Mouse (Mus musculus): ENCODE data around the gene Cnfn.

The Cnfn gene

DNA sequence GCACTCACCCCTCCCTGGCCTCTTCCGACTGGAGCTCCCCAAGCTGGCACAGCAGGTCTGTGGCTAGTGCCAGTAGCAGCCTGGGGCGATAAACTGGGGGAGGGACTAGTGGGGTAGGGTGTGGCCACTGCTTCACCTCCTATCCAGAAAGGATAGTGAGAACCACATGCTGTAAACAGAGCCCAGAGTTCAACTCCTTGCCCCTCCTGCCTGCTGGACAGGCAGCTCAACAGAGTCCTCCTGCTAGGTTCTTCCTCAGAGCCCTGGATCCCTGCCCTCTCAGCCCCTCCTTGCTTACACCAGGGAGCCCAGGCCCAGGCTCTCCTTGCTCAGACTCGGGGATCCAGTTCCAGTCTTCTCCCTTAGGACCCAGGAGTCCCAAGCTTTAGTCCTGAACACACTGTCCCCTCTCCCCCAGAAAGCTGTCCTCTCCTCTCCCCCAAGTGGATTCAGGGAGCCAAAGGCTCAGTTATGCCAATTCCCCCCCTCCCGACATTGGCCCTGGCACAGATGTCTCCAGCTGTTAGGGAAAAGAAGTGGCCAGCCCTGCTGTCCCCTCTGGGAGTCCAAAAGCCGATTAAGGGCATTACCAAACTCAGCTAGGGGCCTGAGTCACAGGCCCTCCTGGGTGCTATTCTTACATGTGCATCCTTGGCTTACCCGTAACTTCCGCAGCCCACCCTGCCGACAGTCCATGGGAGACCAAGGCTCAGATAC, 20.7 kb upstream of the Cnfn start:
- in situ Hi-C loops (cut with MseI, MboI), result no loop called here

DNA sequence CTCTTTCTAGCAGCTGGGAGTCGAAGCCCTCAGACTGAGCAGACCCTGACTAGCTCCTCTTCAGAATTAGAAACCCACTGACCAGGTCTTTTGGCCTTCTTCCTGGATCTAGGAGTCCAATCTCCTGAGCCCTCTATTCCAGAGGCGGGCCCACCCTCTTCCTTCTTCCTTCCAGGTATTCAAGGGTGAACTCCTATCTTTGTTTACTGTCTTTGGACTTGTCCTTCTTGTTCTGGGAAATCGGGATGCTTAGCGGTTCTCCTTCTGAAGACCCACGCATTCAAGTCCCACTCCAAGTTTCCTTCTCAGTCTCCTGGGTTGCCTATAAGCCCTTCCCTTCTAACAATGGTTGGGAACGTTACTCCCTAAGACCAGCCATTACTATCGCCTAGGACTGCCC, 19.4 kb upstream of the Cnfn start:
- in situ Hi-C loops (cut with MseI, MboI), result no loop called here

DNA sequence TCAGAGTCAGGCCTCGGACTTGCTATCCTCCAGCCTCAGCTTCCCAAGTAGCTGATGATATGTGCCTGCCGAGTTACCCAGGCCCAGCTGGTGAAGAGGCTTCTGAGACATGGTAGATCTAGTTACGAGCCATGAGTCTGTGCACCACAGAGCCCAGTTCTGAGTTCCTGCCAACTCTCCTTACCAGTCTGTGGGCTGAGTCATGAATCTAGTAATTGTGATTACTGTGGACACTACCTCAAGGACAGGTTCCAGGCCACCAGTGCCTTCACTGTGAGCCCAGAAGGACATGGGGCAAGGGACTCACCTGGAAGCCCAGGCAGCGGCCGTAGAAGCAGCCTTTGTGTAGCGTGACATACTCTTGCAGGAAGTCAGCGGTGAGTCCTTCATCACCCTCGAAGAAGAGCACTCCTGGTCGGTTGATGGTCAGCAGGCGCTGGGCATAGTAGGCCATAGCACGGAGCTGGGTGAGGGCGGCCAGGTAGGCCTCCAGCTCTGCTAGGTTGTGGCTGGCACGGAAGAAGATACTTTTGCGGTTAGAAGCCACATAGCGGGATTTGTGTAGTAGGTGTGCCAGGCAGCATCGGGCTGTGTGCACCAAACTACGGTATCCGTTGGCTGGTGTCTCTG, 18.4 kb upstream of the Cnfn start:
- in situ Hi-C loops (cut with MseI, MboI), result no loop called here

DNA sequence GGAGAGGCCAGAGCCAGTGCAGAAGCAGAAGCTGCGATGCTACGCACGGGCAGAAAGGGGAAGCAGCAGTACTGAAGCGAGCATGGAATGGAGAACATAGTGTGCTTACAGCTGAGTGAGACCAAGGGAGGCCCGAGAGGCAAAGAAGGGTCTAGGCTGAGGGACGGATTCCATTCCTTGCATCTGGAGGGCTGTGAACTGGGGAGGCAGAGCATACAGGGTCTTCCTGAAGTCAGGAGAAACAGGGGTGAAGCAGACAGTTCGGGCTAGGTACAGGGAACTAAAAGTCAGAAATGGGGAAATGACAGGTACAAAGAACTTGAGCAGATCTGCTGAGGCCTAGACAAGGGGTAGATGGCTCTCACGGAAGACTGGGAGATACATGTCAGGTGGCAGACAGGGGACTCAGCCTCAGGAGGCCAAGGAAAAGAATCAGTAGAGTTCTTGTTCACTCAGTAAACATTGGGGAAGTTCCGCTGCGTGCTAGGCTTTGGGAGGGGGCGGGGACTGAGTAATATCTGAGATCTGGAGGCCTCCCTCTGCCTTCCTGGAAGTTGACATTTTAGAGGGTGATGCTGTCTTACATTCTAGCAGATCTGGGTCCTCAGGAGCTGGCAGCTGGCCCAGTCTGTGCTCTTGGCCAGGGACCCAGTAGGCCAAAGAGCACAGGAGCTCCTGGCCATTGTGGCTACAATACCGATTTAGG, 16.5 kb upstream of the Cnfn start:
- in situ Hi-C loops (cut with MseI, MboI), result no loop called here

DNA sequence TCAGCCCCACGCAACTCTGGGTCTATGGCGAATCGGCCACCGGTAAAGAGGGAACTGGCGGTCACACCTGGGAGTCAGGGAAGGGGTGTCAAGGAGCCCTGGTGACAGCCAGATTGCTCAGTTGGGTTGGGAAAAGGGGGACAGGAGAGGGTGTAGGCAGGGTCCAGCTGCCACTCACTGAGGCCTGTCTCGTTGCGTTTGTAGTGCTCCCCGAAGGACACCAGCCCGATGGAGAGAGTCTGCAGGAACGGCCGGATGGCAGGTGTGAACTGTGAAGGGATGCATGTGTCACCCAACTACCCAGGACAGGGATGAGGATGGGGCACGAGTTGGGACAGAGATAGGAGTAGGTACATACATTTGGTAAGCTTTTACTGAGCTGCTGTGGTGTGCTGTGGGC, 15.7 kb upstream of the Cnfn start:
- in situ Hi-C loops (cut with MseI, MboI), result no loop called here

DNA sequence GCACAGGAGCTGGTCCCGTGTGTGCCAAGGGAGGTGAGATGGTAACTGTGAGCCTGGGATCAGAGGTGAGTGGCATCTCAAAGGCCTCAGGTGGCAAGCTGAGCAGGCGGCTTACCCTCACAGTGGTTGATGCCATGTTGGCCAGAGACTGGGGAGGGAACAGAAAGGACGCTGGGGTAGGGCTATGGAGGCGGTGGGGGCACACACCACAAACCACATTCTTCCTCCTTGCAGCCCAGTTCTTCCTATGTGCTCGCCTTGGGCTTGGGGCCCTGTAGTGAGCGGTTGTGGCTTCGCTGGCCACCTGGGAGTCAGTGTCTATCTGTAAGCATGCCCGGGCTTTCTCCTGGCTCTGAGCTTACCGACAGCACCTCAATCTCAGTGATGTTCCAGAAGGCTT, 15.3 kb upstream of the Cnfn start:
- in situ Hi-C loops (cut with MseI, MboI), result no loop called here

DNA sequence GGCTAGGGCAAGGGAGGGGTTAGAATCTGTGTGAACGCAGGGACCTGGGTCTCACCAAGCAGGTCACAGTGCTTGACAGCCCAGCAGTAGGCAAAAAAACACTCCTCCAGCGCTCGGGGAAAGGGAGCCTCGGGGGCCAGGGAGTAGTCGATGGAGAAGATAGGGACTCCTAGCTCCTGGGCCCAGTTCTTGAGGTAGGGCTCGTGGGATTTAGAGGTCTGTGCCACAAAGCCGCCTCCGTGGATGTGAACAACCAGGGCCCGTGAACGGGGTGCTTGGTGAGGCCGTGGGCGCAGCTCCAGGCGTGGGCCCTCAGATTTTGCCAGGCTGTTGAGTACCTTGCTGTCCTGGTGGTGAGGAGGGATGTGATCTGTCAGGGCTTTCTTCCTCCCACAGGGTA, 14.8 kb upstream of the Cnfn start:
- in situ Hi-C loops (cut with MseI, MboI), result no loop called here

DNA sequence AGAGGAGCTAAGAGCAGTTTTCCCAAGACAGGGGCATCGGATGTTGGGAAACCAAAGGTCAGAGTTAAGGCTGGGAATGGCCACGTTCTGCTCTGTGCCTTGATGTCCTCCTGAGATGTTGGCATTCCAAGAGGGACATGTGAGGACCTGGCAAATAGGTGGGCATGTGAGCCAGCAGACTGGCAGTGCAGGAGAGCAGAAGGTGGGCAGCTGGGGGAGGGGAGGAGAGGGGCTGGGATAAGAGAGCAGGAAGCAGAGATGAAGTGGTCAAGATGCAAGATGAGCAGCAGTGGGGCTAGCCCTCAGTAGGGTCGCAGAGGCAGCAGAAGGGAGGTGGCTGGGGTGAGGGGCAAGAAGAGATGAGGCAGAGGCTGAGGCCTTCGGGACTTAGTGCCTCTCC, 14.4 kb upstream of the Cnfn start:
- in situ Hi-C loops (cut with MseI, MboI), result no loop called here

DNA sequence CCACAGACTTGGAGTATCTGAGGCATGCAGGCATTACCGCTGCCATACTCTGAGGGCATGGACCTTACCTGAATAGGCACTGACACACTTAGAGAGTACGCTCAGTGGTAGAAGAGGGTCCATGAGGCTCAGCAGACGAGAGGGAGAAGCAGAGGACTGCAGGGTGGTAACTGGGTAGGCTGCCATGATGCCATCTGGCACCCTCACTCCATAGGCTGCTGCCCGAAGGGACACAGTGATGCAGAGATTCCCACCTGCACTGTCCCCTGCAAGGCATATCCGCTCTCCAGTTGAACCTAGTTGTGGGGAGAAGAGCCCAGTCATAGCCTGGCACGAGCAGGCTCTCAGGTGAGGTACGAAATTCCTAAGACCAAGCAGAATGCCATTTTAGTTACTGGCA, 13.9 kb upstream of the Cnfn start:
- in situ Hi-C loops (cut with MseI, MboI), result no loop called here

DNA sequence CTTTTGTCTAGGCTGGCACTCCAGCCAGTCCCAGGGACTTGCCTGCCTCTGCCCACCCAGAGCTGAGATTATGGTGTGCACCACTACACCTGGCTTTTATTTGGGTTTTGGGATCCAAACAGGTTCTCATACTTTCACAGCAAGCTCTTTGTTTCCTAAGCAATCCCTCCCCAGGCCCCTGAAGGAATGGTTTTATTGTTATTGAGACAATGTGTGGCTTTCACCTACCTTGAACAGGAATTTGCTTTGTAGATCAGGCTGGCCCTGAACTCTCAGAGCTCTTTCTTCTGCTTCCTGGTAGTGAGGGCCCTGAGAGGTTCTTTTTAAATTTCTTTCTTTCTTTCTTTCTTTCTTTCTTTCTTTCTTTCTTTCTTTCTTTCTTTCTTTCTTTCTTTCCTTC, 13.0 kb upstream of the Cnfn start:
- in situ Hi-C loops (cut with MseI, MboI), result no loop called here

DNA sequence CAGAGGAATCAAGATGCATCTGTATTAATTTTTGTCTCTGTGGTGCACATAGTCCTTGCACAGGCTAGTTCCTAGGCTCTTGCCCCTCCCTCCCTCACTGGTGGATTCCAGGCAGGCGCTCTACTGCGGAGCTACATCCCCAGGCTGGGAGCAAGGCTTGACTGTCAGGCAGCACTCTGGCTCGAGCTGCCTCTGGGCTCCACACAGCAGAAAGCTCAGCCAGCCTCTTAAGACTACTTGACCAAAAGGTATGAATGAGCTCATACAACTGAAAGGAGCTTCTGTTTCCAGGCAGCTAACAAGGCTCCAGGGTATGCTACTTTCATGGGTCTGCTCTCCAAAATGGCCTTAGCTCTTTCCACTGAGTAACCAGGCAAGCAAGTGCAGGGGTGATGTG, 11.8 kb upstream of the Cnfn start:
- in situ Hi-C loops (cut with MseI, MboI), result no loop called here

DNA sequence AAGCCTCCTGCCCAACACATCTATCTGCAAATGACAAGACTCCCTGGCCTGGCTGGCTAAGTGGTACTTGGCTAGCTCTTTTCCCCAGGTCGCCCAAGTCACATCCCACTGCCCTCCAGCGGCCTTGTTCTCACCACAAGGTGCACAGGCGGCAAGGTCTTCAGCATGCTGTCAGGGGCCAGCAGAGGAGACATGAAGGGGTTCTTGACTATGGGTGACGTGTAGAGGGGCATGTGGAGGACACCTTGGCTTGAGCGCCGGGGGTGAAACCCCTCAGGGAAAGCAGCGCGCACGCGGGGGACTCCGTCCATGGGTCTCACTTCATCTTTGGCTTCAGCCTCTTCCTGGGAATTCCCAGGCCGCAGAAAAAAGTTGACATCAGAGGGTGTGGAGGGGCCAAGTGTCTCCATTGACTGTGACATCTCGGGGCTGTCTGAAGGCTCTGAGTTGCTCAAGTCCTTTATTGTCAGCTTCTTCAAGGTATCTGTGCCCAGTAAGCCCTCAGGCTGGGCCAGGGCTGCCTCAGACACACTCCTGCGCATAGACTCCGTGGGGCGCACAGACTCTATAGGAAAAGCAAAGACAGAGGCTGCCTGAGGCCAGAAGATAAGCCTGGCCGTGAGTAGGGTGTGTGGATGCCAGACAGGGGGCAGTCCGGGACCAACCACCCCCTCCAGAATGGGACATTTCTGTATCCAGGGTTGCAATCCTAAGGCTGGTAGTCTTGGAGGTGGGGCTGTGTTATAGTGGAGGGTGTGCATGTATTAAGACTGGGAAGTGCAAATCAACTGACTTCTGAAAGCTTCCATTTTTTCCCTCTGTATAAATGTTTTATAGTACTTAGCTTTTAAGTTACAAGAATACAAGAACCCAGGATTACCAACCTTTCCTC, 11.1 kb upstream of the Cnfn start:
- in situ Hi-C loops (cut with MseI, MboI), result no loop called here

DNA sequence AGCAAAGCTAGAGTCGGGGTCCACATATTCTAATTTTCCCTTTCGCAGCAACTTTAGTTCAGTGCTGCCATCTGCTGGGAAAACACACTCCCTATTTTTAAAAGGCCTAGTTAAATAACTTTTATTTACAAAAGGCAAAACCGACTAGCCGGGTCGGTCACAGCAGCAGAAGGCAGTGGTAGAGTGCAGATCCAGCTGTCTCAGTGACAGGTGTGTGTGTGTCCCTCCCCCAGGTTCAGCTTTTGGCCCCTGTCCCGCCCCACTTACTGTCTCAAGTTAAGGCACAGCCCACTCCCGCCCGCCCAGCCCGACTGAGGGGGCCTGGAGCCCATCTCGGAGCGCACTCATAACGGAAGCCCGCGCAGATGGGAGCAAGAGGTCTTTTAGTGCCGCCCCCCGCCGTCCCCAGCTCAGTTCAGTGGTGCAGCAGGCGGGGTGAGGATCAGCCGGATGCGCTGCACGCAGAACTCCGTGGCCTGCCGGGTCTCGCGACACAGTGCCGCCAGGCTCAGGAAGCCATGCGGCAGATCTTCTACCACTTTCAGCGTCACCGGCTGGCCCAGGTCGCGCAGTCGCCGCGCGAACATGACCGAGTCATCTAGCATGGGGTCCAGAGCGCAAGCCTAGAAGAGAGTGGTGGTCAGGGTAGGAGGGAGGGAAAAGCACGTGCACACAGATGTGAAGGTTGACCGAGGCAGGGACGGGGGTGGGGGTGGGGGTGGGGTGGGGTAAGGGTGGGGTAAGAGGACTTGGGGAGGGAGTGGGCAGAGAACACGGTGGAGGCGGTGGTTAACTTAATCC, 10.2 kb upstream of the Cnfn start:
- in situ Hi-C loops (cut with MseI, MboI), result no loop called here

DNA sequence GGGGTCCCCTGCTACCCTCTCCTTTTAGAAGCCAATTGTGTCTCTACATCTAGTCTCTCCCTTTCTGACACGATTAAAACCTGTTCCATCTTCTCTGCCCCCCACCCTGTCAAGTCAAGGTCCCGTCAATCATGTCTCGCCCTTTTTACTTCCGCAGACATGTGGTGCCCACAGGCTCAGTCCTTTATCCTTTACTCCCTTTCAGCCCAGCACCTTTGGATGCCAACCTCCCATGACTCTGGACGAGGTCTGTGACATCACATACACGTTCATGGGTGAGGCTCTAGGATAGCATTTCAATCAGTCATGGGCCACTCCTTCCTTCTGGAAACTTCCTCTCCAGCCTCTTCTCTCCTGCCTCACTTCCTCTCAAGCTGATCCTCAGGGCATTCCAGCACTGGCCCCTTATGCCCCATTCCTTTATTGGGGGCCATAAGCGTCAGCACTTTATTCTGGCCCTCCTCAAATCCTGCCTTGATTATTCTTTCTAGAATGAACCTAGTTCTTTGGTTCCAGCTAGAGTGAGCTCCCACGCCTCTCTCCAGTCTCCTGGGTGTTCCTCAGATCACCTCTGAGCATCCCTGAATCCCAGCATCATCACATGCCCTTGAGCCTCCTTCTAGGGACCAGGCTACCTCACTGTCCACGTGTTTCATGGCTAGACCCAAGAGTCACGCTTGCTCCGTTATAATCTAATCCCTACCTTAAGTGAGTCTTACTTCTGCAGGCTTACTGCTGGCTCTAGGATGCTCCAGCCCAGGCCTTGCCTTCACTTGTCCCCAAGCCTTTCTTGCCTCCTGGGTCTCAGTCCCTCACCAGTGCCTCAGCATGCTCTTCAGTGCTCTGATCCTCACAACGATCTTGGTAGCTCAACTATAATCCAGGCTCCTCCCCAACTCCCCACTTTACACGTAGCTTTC, 8.9 kb upstream of the Cnfn start:
- in situ Hi-C loops (cut with MseI, MboI), result no loop called here

DNA sequence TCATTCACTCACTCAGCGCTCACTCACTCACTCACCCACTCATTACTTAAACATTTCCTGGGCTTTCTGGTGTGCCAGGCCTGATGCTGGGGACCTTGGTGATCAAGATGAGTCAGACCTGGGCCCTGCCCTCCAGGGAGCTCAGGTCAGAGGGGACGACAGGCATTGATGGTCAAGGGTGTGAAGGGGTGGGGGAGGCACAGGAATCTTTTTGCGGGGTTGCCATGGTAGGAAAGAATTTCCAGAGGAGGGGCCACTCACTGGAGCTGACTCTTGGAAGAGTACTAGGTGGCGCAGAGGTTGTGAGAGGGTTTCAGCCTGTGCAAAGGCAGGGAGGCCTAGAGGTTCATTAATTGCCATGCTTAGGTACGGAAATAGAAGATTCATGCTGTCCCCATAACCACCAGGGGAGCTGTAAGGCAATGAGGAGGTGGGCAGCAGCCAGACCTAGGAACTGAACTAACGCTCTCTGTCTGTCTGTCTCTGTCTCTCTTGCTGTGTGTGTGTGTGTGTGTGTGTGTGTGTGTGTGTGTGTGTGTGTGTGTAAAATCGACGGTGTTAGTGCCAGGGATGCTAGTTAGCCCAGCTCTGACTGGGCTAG, 7.7 kb upstream of the Cnfn start:
- in situ Hi-C loops (cut with MseI, MboI), result no loop called here

DNA sequence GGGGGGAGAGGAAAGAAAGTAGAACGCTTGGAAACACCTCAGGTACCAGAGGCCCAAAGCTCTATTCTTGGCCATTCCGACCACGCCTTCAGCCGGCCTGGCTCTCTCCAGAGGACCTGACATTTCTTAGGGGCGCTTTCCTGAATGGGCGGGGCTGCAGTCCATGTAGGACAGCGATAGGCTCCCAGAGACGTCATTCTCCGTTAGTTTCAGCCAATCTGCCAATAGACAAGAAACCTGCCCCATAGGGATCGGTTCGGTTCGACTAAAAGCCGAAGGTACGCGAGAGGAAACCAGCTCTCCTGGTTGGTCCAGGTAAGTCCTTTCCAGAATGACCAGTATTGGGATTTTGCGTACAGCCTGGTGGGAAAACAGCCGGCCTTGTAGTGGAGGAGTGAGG, 7.0 kb upstream of the Cnfn start:
- in situ Hi-C loops (cut with MseI, MboI), result no loop called here

DNA sequence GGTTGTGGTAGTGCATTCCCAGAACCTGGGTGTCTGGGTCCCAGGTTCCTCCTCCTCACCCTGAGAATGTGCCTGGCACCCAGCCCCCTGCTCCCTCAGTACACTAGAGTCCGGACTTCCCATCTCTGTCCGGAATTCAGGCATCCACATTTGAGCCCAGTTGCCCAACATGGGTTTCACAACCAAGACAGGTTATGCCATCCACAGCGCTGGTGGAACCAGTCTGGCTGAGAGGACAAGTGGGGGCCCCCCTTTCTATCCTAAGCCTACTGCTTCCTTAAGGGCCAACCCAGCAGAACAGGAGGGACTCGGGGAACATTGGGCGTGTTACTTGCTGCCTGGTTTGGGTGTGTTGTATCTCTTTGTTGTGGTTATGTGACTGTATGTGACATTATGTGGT, 2.9 kb upstream of the Cnfn start:
- in situ Hi-C loops (cut with MseI, MboI), result no loop called here

DNA sequence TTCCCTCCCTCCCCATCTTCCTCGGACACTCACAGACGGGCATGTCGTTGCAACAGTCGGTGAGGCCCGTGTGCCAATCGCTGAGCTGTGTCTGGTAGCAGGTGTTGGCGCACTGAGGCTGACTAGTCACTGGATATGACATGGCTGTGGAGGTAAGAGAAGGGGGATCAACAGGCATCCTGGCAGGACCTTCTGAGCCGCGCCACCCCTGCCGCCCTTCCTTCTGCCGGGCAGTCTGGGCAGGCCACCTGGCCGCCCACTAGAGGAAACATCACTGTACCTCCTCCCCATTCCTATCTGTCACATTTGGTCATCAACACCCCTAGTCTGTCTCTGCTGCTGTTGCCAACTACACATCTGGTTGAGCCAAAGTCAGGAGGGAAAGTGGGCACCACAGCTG, 1.2 kb downstream of the Cnfn start:
- in situ Hi-C loops (cut with MseI, MboI), result no loop called here

DNA sequence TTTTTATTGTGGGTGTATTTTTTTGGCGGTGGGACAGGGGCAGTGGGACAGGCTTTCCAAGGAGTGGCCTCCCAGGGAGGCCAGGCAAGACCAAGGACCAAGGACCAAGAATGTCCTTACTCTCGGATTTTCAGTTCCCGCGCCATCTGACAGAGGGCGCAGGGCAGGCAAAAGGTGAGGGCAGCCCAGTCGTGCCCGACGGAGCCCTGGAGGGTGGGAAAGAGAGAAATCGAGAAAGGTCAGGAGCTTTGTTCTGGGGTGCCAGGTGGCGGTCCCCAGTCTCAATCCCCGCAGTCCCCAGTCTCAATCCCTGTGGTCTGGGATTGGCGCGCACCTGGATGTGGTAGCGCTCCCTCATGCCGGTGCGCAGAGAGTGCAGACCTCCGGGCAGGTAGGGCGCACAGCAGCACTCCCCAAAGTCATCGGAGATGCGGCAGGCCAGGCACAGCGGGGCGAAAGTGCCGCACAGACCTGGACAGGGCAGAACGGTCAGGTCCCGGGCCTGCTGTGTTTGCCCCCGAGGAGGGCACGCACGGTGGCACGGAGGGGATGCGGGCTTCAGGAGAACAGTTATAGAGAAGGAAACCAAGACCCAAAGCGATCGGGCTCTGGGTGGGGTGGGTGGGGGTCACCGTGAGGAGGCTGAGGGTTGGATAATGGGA, 1.8 kb downstream of the Cnfn start:
- in situ Hi-C loops (cut with MseI, MboI), result no loop called here

Measured in mouse trophoblast stem cell (cell line).